Mouse (Mus musculus) kidney, adult 2 months (tissue): ENCODE measurements around the gene Frmd6. TPM values are rescaled to one million over a fixed set of nuclear protein-coding genes. Genes with fewer than 3 reads are reported as not detected.

ENCODE experiments used
- DNase-seq: peaks from one replicate; pipeline ENCODE4 v3.0.0; 2021
- H3K27ac ChIP-seq: fragments of 200-500 bp; 2 replicates; pipeline ENCODE4 v1.5.1; 2012; ENCODE audit warnings: low read depth, low read length, control low read depth, inconsistent platforms; ENCODE audit not compliant: insufficient read depth
- H3K27me3 ChIP-seq: fragments of 200-500 bp; replicated peaks from 2 replicates; pipeline ENCODE4 v1.6.1; 2012; ENCODE audit warnings: mild to moderate bottlenecking, moderate library complexity, low read length, inconsistent platforms; ENCODE audit not compliant: control insufficient read depth, insufficient read depth
- H3K36me3 ChIP-seq: fragments of 200-500 bp; 2 replicates; pipeline ENCODE4 v1.6.1; 2012; ENCODE audit warnings: mild to moderate bottlenecking, moderate library complexity, low read length, inconsistent platforms; ENCODE audit not compliant: control insufficient read depth, insufficient read depth
- H3K4me1 ChIP-seq: fragments of 200-500 bp; 2 replicates; pipeline ENCODE4 v1.6.1; 2011; ENCODE audit warnings: low read length; ENCODE audit not compliant: control insufficient read depth, insufficient read depth
- H3K4me3 ChIP-seq: fragments of 200-500 bp; 2 replicates; pipeline ENCODE4 v1.5.1; 2011; ENCODE audit warnings: mild to moderate bottlenecking, low read depth, low read length, control low read depth; ENCODE audit not compliant: insufficient read depth
- CTCF ChIP-seq: fragments of 200-500 bp; conservative IDR thresholded peaks from 2 replicates; pipeline ENCODE4 v1.5.1; 2011; ENCODE audit warnings: low read depth, mild to moderate bottlenecking, control low read depth, low read length, moderate library complexity, mixed read lengths; ENCODE audit not compliant: insufficient read depth, insufficient read length
- POLR2A ChIP-seq: fragments of 200-500 bp; IDR thresholded peaks from one replicate; pipeline ENCODE4 v1.6.1; 2011; ENCODE audit warnings: low read depth, low read length, control low read depth
- WGBS: fragments of 180-500 bp; shearing (Covaris S2); methylation state at CpG from one replicate; pipeline ENCODE4 v1.1.7; 2018; 5-methylcytosine and 5-hydroxymethylcytosine counted together
- polyA plus RNA-seq: library from polyadenylated mRNA; depleted of rRNA; stranded (reverse); fragments of >200 nt; gene quantifications from 2 replicates; pipeline ENCODE4 v1.2.3, GENCODE M21; 2012

The Frmd6 gene
- polyA plus RNA-seq, 1 experiment = 6.8 TPM

- H3K4me3 ChIP-seq = no peak overlapping the region
- H3K27ac ChIP-seq = no peak overlapping the region
- H3K4me1 ChIP-seq = no peaks in the 10 kb centered on the region
- DNase-seq = no peak
- H3K36me3 ChIP-seq = no peaks in the 10 kb centered on the region
- WGBS = over 99% methylated on average over 3 of the region's 3 CpGs
- H3K27me3 ChIP-seq = no peaks in the 10 kb centered on the region
- TF ChIP-seq POLR2A = no peak
- no peak for TF ChIP-seq CTCF
These were observed 7.7 kb downstream of the Frmd6 start for GRCm38 (mm10) chr12:70833050-70833449.

GRCm38 (mm10) chr12:70834043-70834442, 8.7 kb downstream of the Frmd6 start:
- 76% methylated on average over 4 of the region's 4 CpGs for WGBS
- Histone ChIP-seq H3K27ac (no peak overlapping the region), H3K4me3 (no peak overlapping the region), H3K27me3 (no peaks in the 10 kb centered on the region), H3K36me3 (no peaks in the 10 kb centered on the region), H3K4me1 (no peaks in the 10 kb centered on the region)
- DNase-seq = no peak
- no peak for TF ChIP-seq CTCF
- TF ChIP-seq POLR2A = no peak

- Histone ChIP-seq H3K27me3 (no peaks in the 10 kb centered on the region), H3K4me3 (no peak overlapping the region), H3K36me3 (no peaks in the 10 kb centered on the region), H3K27ac (no peak overlapping the region), H3K4me1 (no peaks in the 10 kb centered on the region)
- TF ChIP-seq CTCF = no peak
- TF ChIP-seq POLR2A = no peak
- DNase-seq = no peak
- WGBS = 79% methylated on average over 5 of the region's 5 CpGs
These were observed 9.7 kb downstream of the Frmd6 start for GRCm38 (mm10) chr12:70835004-70835403.

GRCm38 (mm10) chr12:70837792-70838321, 12.5 kb downstream of the Frmd6 start:
- TF ChIP-seq POLR2A (no peak), CTCF (no peak)

GRCm38 (mm10) chr12:70845371-70845770, 20.1 kb downstream of the Frmd6 start:
- no peaks in the 10 kb centered on the region for H3K4me1 ChIP-seq
- TF ChIP-seq CTCF = no peak
- TF ChIP-seq POLR2A = no peak
- no peak overlapping the region for H3K4me3 ChIP-seq
- H3K27ac ChIP-seq = no peak overlapping the region
- no peaks in the 10 kb centered on the region for H3K36me3 ChIP-seq
- no peaks in the 10 kb centered on the region for H3K27me3 ChIP-seq
- no peak for DNase-seq
- 74% methylated on average over 2 of the region's 2 CpGs for WGBS

More at GRCm38 (mm10) chr12:70837792-70838321, 12.5 kb downstream of the Frmd6 start:
- WGBS = 61% methylated on average over 12 of the region's 12 CpGs
- Histone ChIP-seq H3K4me3 (no peak overlapping the region), H3K27ac (no peak overlapping the region), H3K36me3 (no peaks in the 10 kb centered on the region), H3K27me3 (no peaks in the 10 kb centered on the region), H3K4me1 (no peaks in the 10 kb centered on the region)
- DNase-seq = no peak

- no peak overlapping the region for H3K4me3 ChIP-seq
- WGBS = 83% methylated on average over 9 of the region's 9 CpGs
- H3K4me1 ChIP-seq = no peaks in the 10 kb centered on the region
- no peak for TF ChIP-seq CTCF
- TF ChIP-seq POLR2A = no peak
- no peak for DNase-seq
- H3K27me3 ChIP-seq = no peaks in the 10 kb centered on the region
- no peak overlapping the region for H3K27ac ChIP-seq
- H3K36me3 ChIP-seq = no peaks in the 10 kb centered on the region
These were observed 23.7 kb downstream of the Frmd6 start for GRCm38 (mm10) chr12:70849024-70849423.

- WGBS = 87% methylated on average over 11 of the region's 11 CpGs
- H3K36me3 ChIP-seq = no peaks in the 10 kb centered on the region
- TF ChIP-seq CTCF (no peak), POLR2A (no peak)
- H3K27ac ChIP-seq = no peak overlapping the region
- no peaks in the 10 kb centered on the region for H3K4me1 ChIP-seq
- no peaks in the 10 kb centered on the region for H3K27me3 ChIP-seq
- H3K4me3 ChIP-seq = no peak overlapping the region
- no peak for DNase-seq
These were observed 24.4 kb downstream of the Frmd6 start for GRCm38 (mm10) chr12:70849517-70850291.
